Mouse (Mus musculus) E14TG2a.4 (cell line): Measurements from ENCODE around the gene Kif2c.

Experiments
- CTCF ChIP-seq: conservative IDR thresholded peaks from 2 replicates; pipeline ENCODE4 v1.5.1; 2014; ENCODE audit warnings: low read length
- NANOG ChIP-seq: IDR thresholded peaks from 2 replicates; pipeline ENCODE4 v1.6.1; 2014; ENCODE audit warnings: borderline replicate concordance, low read length, mixed read lengths
- POU5F1 ChIP-seq: IDR thresholded peaks from 2 replicates; pipeline ENCODE4 v1.6.1; 2014; ENCODE audit warnings: low read length, borderline replicate concordance

GRCm38 (mm10) chr4:117220741-117221515 lies 38.5 kb upstream of the Kif2c start:
- TF ChIP-seq CTCF (no peak), NANOG (no peak), POU5F1 (no peak)
